Mouse (Mus musculus): ENCODE measurements at regions not wholly inside any gene's neighbourhood (a gene's known extent, or its start where the extent isn't known, plus 50 kb on each side); places are given as distances from the start of the nearest gene placed in this dataset.

DNA sequence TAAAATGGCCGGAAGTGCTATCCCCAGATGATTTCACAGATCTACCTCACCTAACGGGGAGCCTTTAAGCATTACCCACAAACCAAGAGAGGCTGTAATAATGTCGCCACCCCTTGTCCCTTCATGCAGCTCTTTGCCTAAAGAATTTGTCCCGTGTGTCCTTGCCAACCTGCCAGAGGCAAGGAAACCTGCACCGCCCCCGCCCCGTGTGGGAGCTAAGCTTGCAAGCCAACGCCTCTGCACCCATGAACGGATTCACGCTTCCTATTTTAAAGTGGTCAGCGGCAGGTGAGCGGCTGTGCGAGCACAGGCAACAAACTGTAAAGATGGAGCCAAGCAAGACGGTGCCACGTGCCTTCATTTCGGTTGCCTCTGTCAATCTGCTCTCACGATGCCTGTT, 63.1 kb downstream of the Gm11011 start:
- no peak for DNase-seq (ENCODE audit: low spot score)

DNA sequence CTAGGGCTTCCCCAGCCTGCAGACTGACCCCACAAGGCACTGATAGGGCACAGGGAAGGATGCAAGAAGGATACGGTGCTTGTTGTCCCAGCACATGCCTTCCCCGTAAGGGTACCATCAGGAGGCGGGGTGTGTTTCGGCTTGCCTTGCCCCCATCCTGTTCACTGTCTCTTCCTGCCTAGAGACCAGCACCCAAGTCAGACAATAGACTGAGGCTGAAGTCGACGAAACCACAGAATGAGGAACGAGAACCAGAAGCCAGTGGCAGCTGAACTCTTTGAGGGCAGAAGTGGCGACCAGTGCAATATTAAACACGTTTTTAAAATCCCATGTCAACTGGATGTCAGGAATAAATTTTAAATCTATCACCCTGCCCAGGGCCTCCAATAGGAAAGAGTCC, 67.6 kb downstream of the Gm11011 start:
- DNase-seq (ENCODE audit: low spot score): no peak

DNA sequence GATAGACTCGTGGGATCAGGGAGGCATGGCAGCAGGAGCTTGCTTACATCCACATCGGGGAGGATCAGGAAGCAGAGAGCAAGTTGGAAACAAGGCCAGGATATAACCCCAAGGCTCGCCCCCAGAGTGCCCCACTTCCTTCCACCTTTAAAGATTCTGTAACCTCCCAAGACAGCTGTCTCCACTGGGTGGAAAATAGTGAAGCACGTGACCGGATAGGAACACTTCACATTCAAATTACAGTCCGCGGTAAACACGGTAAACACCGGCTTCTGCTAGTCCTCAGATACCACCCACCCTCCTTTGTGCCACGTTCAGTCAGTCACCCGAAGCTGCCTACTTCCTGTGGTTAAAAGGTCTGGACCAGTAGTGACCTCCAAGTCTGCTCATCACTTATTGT, 72.2 kb downstream of the Gm11011 start:
- peak; percentile 21 for DNase-seq (ENCODE audit: low spot score)

DNA sequence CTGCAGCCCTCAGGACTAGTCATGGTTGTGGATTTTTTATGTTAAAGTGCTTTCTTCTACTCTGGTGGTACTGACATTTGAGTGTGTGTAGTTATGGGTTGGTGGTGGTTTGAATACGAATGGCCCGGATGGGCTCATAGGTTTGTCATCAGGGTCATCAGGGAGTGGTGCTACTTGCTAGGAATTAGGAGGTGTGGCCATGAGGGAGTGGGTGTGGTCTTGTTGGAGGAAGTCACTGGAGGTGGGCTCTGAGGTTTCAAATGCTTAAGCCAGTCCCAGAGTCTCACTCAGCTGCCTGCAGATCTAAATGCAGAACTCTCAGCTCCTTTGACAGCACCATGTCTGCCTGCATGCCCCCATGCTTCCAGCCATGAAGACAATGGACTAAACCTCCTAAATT, 76.8 kb downstream of the Gm11011 start:
- no peak for DNase-seq (ENCODE audit: low spot score)

DNA sequence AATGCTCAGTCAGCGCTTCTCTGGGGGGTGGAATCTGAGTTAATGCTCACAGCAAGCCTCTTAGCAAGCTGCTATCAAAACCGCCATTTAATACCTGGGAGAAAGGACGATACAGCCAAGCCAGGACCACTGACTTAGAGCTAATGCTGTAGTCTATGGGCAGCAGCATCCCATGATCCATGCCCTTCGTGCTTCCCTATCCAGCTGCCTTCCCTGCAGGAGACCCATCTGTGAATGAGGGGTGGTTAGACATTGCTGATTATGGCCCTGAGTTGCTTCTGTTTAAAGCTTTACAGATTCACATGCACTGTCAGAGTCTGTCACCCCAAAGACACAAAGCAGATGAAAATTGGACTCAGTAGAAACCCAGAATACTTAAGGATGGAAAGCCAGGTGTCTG, 78.1 kb downstream of the Gm11011 start:
- no peak for DNase-seq (ENCODE audit: low spot score)

DNA sequence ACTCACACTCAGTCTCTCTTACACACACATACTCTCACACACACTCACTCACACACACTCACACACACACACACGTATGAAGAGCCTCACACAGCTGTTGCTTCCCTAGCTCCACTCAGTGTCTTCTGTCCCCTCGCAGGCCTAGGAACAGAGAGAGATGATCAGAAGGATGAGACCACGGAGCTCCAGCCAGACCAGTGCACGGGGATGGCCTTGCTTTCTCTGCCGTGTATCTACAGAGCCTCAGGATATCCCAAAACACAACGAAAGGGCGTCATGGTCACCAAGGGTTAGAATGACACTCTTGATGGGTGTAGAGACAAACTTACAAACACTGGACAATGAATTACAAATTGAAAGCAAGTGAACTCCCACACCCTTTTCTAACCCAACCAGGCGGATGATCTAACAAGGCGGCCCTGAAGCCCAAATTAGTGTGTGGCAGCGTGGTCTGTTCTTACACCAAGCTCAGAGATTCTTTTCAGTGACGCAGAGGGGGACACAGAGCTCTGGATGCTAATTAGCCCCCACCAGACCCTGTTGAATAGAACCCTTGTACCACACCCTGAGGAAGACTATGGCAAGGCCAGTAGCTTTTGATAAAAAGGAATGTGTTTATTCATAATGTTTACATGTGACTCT, 83.0 kb downstream of the Gm11011 start:
- no peak for DNase-seq (ENCODE audit: low spot score)

DNA sequence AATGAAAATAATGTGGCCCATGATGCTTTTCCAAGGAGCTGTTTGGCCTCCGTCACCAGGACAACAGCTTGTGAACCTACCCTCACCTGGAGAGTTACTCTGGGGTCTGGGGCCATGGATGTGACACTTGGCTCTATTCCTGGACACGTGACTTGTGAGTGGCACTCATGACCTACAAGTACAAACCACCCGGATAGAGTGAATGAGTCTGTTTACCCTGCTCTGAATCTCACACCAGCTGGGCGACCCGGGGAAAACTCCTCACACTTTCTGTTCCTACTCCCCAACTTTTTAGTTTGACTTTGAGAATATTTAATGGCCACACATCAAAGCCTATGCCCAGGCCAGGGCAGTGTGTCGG, 84.0 kb downstream of the Gm11011 start:
- no peak for DNase-seq (ENCODE audit: low spot score)

DNA sequence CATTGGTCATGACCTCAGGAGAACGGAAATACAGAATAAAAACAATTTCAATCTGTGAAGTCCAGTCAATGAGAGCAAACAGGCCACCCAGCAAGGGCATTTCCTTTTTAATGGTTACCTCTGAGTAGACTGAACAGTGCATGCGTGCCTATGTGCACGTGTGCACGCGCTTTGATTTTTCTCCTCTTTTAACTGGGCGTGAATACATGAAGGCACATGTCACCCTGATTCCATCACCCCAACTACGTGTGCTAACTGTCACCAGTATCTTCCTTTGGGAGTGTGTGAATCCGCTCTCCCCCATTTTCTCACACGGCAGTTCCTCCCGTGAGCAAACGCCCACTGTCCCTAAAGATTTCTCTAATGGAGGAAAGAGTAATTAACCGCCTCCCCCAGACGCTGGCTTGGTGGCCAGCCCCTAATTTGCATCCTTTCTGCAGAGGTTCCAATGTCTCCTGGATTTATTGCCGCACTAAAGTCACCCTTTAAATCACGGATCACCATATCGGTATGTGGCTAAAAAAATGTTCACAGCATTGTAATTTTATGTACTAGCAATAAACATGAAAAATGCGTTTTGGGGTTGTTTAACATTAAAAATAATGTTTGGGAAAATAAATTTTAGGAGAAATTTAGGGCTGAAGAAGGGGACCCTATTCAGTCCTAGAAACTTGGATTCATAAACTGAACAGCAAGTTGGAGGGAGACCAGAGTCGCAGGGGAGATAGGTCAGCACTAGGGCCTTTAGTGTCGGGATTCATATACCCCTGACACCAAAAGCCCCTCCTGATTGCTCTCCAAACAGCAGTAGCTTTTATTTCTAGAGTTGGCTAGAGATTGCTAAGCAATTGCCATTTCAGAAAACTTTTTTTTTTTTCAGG, 84.6 kb downstream of the Gm11011 start:
- DNase-seq (ENCODE audit: low spot score): no peak

DNA sequence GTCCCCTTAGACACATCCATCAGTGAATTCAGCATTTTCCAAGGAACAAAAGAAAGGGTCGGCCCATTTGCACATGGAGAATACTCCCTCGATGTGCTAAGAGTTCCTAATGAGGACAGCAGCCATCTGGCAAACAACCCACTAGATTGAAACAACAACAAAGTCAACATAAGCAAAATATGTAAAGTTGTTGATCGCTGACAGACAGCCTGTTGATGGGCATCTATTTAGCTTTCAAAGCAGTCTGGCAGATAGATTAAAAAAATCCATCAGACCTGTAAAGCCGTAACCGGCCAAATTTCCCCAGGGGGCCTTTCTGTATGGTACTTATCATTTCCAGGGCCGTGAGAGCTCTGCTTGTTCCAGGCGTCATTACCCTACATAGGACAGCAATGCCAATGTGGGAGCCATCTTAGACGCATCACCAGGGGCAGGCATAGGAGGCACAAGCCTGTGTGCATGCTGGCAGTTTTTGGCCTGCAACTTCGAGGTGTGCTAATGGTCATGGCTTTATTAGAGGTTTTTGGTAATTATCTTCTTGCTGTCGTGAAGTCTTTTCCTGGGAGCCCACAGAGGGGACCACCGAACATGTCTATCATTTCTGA, 85.7 kb downstream of the Gm11011 start:
- DNase-seq (ENCODE audit: low spot score): no peak

DNA sequence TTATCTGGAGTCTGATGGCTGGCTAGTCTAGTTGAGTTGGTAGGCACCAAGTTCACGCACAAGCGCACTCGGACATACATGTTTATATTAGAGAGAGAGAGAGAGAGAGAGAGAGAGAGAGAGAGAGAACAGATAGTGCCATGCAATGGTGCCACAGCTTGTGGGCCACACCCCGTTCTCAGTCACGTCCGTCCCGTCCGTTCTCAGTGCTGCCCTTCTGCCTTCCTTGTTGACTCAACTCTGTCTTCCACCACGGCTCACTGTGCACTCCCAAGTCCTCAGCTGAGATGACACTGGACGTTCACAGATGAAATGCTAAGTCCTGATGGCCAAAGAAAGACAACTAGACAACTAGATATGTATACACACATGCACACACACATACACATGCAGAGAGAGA, 92.2 kb downstream of the Gm11011 start:
- no peak for DNase-seq (ENCODE audit: low spot score)

DNA sequence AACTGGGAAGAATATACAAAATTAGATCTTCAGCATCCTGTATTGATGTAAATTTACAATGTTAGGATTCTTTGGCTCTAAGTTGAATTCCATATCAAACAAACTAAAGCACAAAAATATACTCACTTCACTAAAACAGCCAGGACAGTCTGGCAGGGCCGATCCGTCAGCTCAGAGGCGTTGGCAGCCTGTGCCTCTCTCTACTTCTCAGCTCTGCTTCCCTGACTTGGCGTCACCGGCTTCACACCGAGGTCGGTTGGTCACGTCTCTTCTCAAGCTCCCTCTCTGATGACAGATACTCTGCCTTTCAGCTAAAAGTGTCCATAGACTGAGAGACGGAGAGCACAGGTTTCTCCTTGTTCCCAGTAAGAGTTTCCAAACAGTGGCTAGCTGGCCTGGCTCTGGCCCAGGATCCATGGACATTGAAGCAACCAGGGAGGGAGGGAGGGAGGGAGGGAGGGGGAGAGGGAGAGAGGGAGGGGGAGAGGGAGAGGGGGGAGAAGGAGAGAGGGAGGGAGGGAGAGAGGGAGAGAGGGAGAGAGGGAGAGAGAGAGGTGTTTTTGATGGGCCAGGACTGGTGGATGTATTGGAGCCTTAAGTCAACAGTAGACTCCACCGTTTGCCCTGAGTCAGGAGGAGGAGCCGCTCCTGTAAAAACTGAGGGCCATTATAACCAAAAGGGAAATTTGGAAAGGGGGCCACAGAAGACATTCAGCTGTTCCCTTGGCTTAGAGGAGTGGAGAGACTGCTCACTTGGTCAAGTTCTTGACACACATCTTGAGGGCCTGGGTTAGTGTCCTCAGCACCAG, 92.8 kb downstream of the Gm11011 start:
- DNase-seq (ENCODE audit: low spot score): no peak

DNA sequence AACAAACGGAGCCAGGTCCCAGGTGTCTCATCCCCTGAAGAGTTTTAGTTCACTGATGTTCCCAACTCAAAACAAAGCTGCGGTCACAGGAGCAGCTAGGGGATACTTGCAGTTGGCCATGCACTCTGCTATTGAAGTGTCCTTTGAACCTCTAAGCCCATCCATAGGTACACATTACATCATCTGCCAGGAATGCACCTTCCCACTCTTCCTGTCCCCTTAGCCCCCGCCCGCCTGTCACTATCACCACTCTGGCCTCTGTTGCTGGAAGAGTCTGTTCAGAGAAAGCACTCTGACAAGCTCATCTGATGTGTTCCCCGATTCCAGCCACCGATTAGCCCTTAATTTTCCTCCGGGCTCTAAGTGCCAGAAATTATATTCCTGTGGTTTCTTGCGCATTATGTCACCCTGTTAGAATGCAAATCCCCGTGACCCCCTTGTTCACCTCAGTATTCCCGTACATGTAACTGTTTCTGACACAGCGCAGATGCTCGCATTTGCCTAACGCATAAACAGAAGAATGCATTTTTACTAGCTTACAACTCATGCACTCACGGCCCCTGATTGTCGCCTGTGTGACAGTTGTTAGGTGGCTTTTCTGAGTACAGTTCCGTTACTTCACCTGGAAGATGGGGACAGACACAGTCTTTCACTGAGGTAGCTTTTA, 93.8 kb downstream of the Gm11011 start:
- no peak for DNase-seq (ENCODE audit: low spot score)

DNA sequence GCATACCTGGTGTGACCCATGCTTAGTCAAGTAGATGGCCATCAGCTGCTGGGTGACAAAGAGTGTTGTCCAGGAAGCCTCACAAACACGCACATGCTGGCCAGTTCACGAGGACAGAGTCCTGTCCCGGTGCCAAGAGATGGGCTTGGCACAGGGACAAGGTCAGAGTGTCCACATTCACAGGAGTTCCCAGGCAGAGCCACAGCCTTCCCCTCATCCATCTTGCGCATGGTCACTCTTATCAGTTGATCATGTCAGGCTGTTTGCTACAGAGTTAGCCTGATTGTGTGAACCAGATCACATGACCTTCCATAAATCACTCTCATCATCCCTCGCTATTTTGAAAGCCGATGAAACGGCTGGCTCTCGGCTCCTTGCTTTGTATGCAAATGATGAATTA, 103.6 kb downstream of the Gm11011 start:
- no peak for DNase-seq (ENCODE audit: low spot score)

DNA sequence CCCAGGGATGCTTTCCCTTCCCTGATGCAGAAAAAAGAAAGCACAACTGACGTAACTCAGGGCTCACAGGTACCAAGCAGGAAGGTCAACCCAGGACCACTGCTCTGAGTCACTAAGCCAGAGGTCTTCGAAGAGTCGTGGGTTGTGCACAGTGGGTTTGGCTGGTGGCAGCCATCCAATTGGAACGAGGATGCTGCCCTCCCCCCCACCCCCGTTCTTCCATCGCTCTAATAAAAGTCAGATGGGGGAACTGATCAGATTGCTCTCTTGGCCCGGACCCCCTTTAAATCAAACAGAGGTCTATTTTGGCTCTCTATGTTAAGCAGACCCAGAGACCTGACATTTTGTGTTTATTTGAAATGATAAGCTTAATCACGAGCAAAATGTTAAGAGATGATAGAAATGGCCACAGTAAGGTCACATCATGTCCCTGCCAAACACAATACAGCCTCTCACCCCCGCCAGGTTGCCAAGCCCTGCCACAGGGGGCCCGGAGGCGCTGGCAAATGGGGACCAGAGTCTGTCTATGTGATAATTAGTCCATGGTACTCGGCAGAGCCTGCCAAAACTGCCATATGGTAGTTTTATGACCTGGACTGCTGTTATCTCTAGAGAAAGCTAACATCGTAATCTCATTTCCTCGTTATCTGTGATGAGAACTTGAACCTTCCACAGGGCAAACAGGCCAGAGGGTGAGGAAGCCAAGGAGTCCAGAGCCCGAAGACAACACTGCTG, 105.6 kb downstream of the Gm11011 start:
- DNase-seq (ENCODE audit: low spot score): no peak

DNA sequence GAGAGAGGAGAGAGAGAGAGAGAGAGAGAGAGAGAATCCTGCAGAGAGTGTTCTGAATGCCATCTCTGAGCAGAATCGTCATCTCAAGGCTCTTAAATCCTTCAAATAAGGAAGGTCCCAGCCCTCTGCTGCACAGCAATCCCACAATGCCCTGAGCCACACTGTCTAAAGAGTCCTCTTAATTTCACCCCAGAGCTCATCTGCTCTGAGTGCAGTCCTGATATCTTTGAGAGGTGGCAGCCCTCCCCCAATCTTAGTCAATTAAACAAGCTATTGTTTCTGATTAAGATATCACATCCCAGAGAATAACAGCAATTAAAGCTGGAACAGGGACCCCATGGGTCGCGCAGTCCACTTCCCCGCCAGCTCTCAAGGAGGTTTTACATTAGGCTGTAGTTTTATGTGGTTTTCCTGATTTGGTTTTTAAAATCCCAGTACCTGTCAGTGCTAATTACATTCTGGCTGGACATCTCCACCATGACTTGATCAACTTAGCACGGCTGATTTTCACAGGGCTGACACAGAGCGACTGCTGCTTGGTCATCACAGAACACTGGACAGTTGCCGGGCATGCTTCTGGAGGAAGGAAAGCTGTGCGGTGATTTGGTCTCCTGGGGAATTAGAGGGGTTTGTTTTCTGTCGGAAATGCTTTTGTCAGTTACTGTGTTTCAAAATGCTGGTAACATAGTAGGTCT, 113.0 kb downstream of the Gm11011 start:
- DNase-seq (ENCODE audit: low spot score): no peak

DNA sequence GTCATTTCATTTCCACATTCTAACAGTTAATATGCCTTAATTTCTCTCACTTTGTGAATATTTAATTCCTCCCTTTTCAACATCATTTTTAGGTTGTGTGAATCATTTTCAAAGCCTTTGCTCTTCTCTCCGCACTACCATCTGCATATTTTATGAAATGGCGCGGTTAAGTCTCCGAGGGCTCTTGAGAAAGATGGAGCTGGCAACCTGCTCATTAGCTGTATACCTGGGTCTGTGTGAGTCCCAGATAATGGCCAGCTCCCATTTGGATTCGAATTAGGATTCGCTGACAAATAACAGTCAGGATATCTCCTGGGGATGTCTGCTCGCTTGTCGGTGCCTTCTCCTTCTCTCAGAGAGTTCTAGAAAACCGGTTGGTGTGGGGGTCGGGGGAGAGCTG, 118.0 kb downstream of the Gm11011 start:
- DNase-seq (ENCODE audit: low spot score): no peak

DNA sequence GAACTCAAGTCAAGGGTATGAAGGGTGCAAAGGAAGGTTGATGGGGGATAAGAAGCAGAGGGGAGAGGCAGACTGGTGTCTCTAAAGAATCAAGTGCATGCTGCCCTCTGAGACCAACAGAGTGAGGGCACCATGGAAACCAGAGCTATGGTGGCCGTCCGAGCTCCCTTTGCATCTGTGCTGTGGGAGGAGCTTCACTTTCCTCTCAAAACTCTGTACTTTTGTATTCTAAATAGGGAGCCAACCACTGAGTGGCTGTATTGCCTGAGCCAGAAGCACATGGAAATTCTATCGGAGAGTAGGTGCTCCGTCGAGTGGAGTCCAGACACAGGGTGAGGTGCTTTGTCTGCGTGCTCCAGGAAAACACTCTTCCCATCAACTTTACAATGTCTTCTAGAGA, 119.9 kb downstream of the Gm11011 start:
- DNase-seq (ENCODE audit: low spot score): no peak

DNA sequence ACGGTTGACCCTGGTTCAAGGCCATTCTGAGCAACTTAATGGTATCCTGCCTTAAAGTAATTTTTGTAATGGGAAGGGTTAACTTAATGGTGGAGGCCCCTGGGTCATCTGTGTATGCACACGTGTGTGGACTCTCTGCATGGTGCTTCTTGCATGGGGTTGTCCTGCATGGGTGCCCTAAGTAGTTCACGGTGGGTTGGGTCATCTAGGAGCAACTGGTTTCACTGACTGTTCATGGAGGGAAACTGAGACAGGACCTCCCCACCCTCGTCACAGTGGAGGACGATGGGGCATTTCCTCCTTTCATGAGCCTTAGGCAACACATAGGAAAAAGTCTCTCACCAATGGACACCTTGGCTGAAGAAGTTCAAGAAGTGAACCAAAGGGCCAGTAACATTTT, 123.4 kb downstream of the Gm11011 start:
- no peak for DNase-seq (ENCODE audit: low spot score)

DNA sequence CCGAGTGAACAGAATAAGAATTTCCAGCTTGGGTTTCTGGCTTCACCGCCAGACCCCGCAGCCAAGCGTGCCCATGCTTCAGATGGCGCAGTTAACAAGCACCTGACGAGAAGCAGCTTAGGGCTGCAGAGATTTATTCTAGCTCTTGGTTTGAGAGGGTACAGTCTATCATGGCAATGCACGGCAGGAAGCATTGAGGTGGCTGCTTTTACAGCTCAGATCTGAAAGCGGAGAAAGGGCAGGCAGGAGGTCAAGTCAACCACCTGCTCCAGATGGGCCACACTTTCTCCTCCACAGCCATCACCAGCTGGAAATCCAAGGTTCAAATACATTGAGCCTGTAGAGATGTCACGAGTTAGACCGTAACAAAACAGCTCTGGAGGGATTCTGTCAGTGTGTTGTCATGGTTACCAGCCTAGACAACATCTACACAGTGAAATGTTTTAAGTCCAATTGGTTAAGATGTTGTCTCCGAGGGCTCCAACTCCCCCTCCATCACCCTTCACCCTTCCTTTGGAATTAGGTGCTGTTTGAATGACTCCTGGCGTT, 126.0 kb downstream of the Gm11011 start:
- DNase-seq (ENCODE audit: low spot score): no peak

DNA sequence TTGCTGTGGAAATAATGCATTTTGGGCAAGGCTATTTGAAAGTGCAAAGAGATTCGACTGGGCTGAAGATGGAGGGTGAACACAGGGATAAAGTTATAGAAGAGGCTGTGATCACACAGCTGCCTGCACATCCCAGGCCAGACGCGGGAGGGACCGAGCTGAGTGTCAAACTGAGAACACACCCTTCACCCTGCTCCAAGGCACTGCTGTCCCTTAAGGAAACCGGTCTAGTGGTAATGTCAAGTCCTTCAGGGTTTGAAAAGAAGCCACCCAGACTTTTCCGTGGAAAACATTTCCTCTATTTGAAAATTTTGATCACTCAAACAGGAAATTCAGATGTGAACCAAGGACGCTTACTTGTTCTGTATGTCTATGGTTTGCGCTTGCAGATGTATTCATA, 134.6 kb downstream of the Gm11011 start:
- no peak for DNase-seq (ENCODE audit: low spot score)
